Mouse (Mus musculus): ENCODE data around the gene H2-Q10. TPM values are rescaled to one million over a fixed set of nuclear protein-coding genes. Genes with fewer than 3 reads are reported as not detected.
"Not testable (repeated sequence)": the region's sequence is repeated elsewhere in the genome, so short reads cannot be mapped to it uniquely, and the experiment has no call there.

H2-Q10 gene
- 0.58 and 2.5 TPM in 2 replicates for polyA plus RNA-seq (2015; fragmentation: Nextera tagmentation; extraction: Ambion mirVana)

DNA sequence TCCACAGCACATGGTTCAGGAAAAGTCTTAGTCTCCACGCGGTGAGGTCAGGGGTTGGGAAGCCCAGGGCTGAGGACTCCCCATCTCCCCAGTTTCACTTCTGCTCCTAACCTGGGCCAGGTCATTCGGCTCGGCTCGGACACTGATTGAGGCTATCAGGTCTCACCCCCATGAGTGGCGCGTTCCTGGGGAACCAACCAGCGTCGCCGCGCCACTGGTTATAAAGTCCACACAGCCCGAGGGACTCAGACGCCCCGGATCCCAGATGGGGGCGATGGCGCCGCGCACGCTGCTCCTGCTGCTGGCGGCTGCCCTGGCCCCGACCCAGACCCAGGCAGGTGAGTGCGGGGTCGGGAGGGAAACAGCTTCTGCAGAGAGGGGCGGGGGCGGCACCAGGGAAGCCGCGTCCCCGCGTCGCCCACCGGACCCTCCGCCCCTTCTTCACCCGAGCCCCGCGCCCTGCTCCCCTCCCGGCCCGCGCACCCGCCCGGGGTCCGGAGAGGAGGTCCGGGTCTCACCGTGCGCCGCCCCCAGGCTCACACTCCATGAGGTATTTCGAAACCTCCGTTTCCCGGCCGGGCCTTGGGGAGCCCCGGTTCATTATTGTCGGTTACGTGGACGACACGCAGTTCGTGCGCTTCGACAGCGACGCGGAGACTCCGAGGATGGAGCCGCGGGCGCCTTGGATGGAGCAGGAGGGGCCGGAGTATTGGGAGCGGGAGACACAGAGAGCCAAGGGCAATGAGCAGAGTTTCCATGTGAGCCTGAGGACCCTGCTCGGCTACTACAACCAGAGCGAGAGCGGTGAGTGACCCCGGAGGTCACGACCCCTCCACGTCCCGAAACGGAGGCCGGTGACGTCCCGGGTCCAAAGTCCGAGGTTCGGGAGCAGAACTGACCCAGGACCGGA, at the start of gene H2-Q10:
Gene H2-Q10 (plus strand): TSS at position 248 of the 910 bp plus-strand sequence.
- Histone ChIP-seq H3K27ac (no peak within 1 kb of the TSS), H3K9ac (0 out of 2 replicates have a peak within 1 kb of the TSS, but pooled peaks have one; percentile 40), H3K4me1 (replicated peaks) (peaks cover 18% of the 10 kb centered on the region), H3K9me3 (replicated peaks) (no peaks in the 10 kb centered on the region), H3K27me3 (peaks cover 45% of the 10 kb centered on the region), H3K4me3 (peak within 1 kb of the TSS; percentile 54), H3K4me2 (peak within 1 kb of the TSS; percentile 94), H3K36me3 (no peaks in the 10 kb centered on the region)
- ATAC-seq (replicated peaks; ENCODE audit: insufficient number of reproducible peaks, insufficient read depth, low FRiP score, low read depth) = no peak
- WGBS = 2% methylated on average over 80 of the region's 80 CpGs

GRCm38 (mm10) chr17:35420206-35420810, 49.6 kb upstream of the H2-Q10 start:
- H3K4me1 ChIP-seq (replicated peaks); H3K9me3 ChIP-seq (replicated peaks); H3K36me3 ChIP-seq; ATAC-seq (replicated peaks; ENCODE audit: insufficient number of reproducible peaks, insufficient read depth, low FRiP score, low read depth); H3K27ac ChIP-seq; H3K4me2 ChIP-seq; H3K9ac ChIP-seq; H3K4me3 ChIP-seq: not testable (repeated sequence)
- 11% methylated on average over 11 of the region's 11 CpGs for WGBS
- peaks cover 33% of the 10 kb centered on the region for H3K27me3 ChIP-seq

DNA sequence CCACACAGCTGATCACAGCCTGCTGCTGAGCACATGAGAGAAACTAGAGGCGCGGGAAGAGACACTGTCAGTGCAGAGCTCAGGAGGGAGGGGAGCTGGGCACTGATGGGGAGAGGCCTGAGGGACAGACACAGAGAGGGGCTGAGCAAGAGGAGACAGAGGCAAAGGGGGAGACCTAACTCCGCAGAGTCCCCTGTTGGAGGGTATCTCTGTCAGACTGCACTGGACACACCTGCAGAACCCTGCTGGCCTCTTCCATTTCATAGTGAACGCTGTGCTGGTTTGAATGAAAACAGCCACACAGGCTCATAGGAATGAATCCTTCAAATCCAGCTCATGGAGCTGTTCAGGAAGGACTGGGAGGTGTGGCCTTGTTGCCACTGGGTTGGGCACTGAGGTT, 48.6 kb upstream of the H2-Q10 start:
- H3K27ac ChIP-seq; ATAC-seq (replicated peaks; ENCODE audit: insufficient number of reproducible peaks, insufficient read depth, low FRiP score, low read depth); H3K4me2 ChIP-seq; H3K4me3 ChIP-seq; H3K9ac ChIP-seq; H3K9me3 ChIP-seq (replicated peaks); H3K36me3 ChIP-seq: not testable (repeated sequence)
- WGBS = 83% methylated on average over 4 of the region's 4 CpGs
- Histone ChIP-seq H3K27me3 (peaks cover 42% of the 10 kb centered on the region), H3K4me1 (replicated peaks) (peaks cover 11% of the 10 kb centered on the region)

GRCm38 (mm10) chr17:35422360-35422759, 47.5 kb upstream of the H2-Q10 start:
- Histone ChIP-seq H3K4me1 (replicated peaks) (peaks cover 11% of the 10 kb centered on the region), H3K27me3 (peaks cover 45% of the 10 kb centered on the region)
- not testable (repeated sequence) for H3K36me3 ChIP-seq; H3K27ac ChIP-seq; ATAC-seq (replicated peaks; ENCODE audit: insufficient number of reproducible peaks, insufficient read depth, low FRiP score, low read depth); H3K9me3 ChIP-seq (replicated peaks); H3K9ac ChIP-seq; H3K4me2 ChIP-seq; H3K4me3 ChIP-seq
- 89% methylated on average over 5 of the region's 5 CpGs for WGBS

DNA sequence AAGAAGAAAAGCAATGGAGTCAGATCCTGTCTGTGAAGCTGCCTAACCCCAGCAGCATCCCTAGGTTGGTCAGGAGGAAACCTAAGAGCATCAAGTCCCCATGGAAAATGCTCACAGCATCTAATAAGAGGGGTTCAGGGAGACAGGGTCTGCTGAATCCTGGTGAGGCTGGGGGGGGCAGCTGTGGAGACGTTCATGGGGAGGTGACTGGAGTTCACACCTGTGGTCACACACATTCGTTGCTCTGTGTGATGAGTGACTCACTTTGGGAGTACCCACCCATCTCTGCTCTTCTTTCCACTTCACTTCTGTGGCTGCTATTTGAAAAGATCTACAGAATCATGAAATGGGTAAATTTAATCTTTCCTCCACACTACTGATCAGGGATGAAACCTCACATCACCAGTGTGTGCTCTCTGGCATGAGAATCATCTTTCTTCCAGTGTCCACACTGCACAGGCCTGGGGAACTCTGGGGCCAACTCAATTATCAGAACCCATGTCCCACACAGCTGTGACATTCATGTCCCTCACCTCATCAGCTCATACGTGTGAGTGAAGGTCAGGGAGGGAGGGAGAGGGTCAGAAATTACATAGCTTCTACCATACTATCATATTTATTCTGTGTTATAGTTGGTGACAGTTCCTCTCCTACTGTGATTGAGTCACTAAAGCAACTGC, 46.6 kb upstream of the H2-Q10 start:
- H3K9me3 ChIP-seq (replicated peaks); H3K27ac ChIP-seq; H3K4me3 ChIP-seq; H3K36me3 ChIP-seq; H3K9ac ChIP-seq; H3K4me2 ChIP-seq; ATAC-seq (replicated peaks; ENCODE audit: insufficient number of reproducible peaks, insufficient read depth, low FRiP score, low read depth): not testable (repeated sequence)
- peaks cover 48% of the 10 kb centered on the region for H3K27me3 ChIP-seq
- WGBS = 59% methylated on average over 3 of the region's 3 CpGs
- peaks cover 11% of the 10 kb centered on the region for H3K4me1 ChIP-seq (replicated peaks)

DNA sequence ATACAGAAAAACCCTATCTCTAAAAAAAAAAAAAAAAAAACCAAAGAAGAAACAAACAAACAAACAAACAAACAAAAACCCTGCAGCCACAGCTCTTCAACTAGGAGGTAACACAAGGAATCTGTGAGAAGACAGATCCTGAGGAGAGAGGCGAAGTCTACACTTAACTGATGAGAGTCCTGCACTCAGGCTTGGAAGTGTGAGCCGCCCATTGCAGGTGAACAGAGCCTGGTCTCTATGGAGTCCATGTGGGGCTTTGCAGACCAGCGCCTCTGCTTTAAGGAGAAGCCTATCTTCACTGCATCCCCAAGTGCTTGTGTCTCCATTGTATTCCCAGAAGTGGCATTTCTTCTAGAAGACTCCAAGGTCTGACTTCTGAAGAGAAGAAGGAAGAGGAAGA, 45.8 kb upstream of the H2-Q10 start:
- Histone ChIP-seq H3K4me1 (replicated peaks) (peaks cover 11% of the 10 kb centered on the region), H3K27me3 (peaks cover 47% of the 10 kb centered on the region)
- ATAC-seq (replicated peaks; ENCODE audit: insufficient number of reproducible peaks, insufficient read depth, low FRiP score, low read depth); H3K27ac ChIP-seq; H3K9me3 ChIP-seq (replicated peaks); H3K9ac ChIP-seq; H3K4me3 ChIP-seq; H3K36me3 ChIP-seq; H3K4me2 ChIP-seq: not testable (repeated sequence)
- 80% methylated on average over 3 of the region's 3 CpGs for WGBS

DNA sequence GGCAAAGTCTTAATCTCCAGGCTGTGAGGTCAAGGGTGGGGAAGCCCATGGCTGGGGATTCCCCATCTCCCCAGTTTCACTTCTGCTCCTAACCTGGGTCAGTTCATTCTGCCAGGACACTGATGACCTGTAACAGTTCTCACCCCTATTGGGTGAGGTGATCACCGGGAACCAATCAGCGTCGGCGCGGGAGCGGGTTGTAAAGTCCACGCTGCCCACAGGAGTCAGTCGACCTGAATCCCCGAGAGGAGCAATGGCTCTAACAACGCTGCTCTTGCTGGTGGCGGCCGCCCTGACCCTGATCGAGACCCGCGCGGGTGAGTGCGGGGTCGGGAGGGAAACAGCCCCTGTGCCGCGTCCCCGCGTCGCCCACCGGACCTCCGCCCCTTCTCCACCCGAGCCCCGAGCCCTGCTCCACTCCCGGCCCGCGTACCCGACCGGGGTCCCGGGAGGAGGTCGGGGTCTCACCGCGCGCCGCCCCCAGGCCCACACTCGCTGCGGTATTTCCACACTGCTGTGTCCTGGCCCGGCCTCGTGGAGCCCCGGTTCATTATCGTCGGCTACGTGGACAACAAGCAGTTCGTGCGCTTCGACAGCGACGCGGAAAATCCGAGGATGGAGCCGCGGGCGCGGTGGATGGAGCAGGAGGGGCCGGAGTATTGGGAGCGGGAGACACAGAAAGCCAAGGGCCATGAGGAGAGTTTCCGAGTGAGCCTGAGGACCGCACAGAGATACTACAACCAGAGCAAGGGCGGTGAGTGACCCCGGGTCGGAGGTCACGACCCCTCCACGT, 45.1 kb upstream of the H2-Q10 start, which contains the start of gene H2-Q6:
Gene H2-Q6 (plus strand): TSS at position 227 of the 793 bp plus-strand sequence.
- Histone ChIP-seq H3K4me1 (replicated peaks) (peaks cover 11% of the 10 kb centered on the region), H3K4me2 (peak within 1 kb of the TSS; percentile 63), H3K27me3 (peaks cover 47% of the 10 kb centered on the region), H3K4me3 (peak within 1 kb of the TSS; percentile 41)
- not testable (repeated sequence) for H3K9me3 ChIP-seq (replicated peaks); H3K36me3 ChIP-seq; H3K27ac ChIP-seq; H3K9ac ChIP-seq
- WGBS = 3% methylated on average over 57 of the region's 66 CpGs
- peak; percentile 48; the same call in 1 of the 2 replicates for ATAC-seq (replicated peaks; ENCODE audit: insufficient number of reproducible peaks, insufficient read depth, low FRiP score, low read depth)

DNA sequence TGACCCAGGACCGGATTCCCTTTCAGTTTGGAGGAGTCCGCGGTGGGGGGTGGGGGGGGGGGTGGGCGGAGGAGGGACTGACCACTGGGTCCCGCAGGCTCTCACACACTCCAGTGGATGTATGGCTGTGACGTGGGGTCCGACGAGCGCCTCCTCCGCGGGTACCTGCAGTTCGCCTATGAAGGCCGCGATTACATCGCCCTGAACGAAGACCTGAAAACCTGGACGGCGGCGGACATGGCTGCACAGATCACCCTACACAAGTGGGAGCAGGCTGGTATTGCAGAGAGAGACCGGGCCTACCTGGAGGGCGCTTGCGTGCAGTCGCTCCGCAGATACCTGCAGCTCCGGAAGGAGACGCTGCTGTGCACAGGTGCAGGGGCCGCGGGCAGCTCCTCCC, 44.4 kb upstream of the H2-Q10 start:
- 10% methylated on average over 28 of the region's 28 CpGs for WGBS
- Histone ChIP-seq H3K4me2 (peak overlapping the region; percentile 63), H3K4me3 (peak overlapping the region; percentile 41), H3K4me1 (replicated peaks) (peaks cover 11% of the 10 kb centered on the region), H3K27me3 (peaks cover 48% of the 10 kb centered on the region)
- not testable (repeated sequence) for ATAC-seq (replicated peaks; ENCODE audit: insufficient number of reproducible peaks, insufficient read depth, low FRiP score, low read depth); H3K9ac ChIP-seq; H3K36me3 ChIP-seq; H3K9me3 ChIP-seq (replicated peaks); H3K27ac ChIP-seq

DNA sequence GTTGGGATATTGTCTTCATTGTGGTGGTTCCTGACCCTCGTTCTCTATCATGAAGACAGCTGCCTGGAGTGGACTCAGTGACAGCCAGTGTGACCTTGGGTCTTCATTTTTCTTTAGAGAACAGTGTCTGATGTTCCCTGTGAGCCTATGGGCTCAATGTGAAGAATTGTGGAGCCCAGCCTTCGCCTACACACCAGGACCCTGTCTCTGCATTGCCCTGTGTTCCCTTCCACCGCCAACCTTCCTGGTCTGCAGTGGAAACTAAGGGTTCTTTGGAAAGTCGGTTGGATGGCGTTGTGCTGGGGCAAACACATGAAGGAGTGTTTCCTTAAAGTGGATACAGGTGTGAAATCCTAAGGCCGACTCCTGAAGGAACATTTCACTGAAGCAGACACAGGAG, 41.0 kb upstream of the H2-Q10 start:
- peaks cover 40% of the 10 kb centered on the region for H3K27me3 ChIP-seq
- not testable (repeated sequence) for H3K4me3 ChIP-seq; H3K9me3 ChIP-seq (replicated peaks); H3K9ac ChIP-seq; H3K4me2 ChIP-seq; H3K36me3 ChIP-seq; ATAC-seq (replicated peaks; ENCODE audit: insufficient number of reproducible peaks, insufficient read depth, low FRiP score, low read depth); H3K27ac ChIP-seq
- WGBS = 79% methylated on average over 6 of the region's 6 CpGs
- peaks cover 11% of the 10 kb centered on the region for H3K4me1 ChIP-seq (replicated peaks)

GRCm38 (mm10) chr17:35430671-35431070, 39.2 kb upstream of the H2-Q10 start:
- peaks cover 32% of the 10 kb centered on the region for H3K27me3 ChIP-seq
- H3K4me3 ChIP-seq; H3K36me3 ChIP-seq; H3K4me1 ChIP-seq (replicated peaks); H3K27ac ChIP-seq; ATAC-seq (replicated peaks; ENCODE audit: insufficient number of reproducible peaks, insufficient read depth, low FRiP score, low read depth); H3K9ac ChIP-seq; H3K4me2 ChIP-seq; H3K9me3 ChIP-seq (replicated peaks): not testable (repeated sequence)
- WGBS = 80% methylated on average over 6 of the region's 6 CpGs
